In the genomic region with DNA sequence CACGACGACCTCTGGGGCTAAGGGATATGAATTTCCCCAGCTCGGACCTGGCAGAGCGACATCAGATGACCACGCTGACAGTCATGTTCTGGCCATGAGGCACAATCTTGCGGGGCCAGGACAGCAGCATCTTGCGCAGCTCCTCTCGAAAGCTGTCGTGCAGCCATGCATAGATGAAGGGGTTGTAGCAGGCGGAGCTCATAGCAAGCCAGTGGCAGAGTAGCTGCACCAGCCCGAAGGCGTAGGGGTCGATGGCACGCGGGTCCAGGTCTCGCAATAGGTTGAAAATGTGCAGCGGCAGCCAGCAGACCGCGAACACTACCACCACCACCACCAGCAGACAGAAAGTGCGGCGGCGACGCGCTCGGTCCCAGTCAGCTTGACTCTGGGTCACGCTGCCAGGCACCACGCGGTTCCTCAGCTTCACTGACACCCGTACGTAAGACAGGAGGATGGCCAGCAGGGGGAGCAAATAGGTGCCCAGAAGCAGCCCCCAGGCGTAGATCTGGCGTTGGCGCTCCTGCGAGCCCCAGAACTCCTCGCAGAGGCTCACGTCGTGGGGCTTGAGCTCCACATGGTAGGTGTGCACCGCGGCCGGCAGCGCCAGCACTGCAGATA, we compare ENCODE assay signal across 8 mouse cellular contexts. TPM values are rescaled to one million over a fixed set of nuclear protein-coding genes. Genes with fewer than 3 reads are reported as not detected.
A peak's percentile ranks its signal among the peaks of the same experiment; 100 is the strongest.
DNase-seq lines count a peak whose midpoint lies in the region; ATAC-seq lines count a peak whose summit lies in the region.

No protein-coding gene starts in this region.

- no peak overlapping the region for H3K9ac ChIP-seq in heart, embryonic 11.5 days (ENCODE audit: low read depth, low read length)
- no peak overlapping the region for H3K9ac ChIP-seq in kidney, embryonic 14.5 days (ENCODE audit: low read depth, low read length)
- no peak overlapping the region for H3K9ac ChIP-seq in liver, embryonic 11.5 days (ENCODE audit: low read depth, low read length)

- 0 out of 2 replicates have a peak, but pooled peaks have one; percentile 49 for ATAC-seq in heart, embryonic 11.5 days (replicated peaks; ENCODE audit: insufficient number of reproducible peaks, low FRiP score, low TSS enrichment)
- peak; percentile 69 for ATAC-seq in kidney, embryonic 14.5 days (ENCODE audit: low FRiP score, low TSS enrichment)
- ATAC-seq in liver, embryonic 11.5 days (replicated peaks; ENCODE audit: low FRiP score) = peak; percentile 71

- peak overlapping the region; percentile 64 for H3K4me2 ChIP-seq in heart, embryonic 11.5 days
- peak overlapping the region; percentile 52 for H3K4me2 ChIP-seq in kidney, embryonic 14.5 days (replicated peaks; ENCODE audit: low read depth, low read length)
- peak overlapping the region; percentile 53 for H3K4me2 ChIP-seq in liver, embryonic 11.5 days

- H3K27me3 ChIP-seq in embryonic facial prominence, embryonic 10.5 days (replicated peaks; ENCODE audit: low read depth, poor library complexity, severe bottlenecking) = peaks cover 63% of the 10 kb centered on the region
- H3K27me3 ChIP-seq in heart, embryonic 11.5 days (ENCODE audit: control insufficient read depth, insufficient read depth, low read length) = peaks cover 33% of the 10 kb centered on the region
- peaks cover 33% of the 10 kb centered on the region for H3K27me3 ChIP-seq in kidney, embryonic 14.5 days (ENCODE audit: control insufficient read depth, insufficient read depth, low read length)
- peaks cover 36% of the 10 kb centered on the region for H3K27me3 ChIP-seq in liver, embryonic 11.5 days (replicated peaks; ENCODE audit: control insufficient read depth, insufficient read depth, low read length)
- no peaks in the 10 kb centered on the region for H3K27me3 ChIP-seq in splenic B cell, adult 2 months (ENCODE audit: control insufficient read depth, insufficient read depth, low read length, poor library complexity, severe bottlenecking)

- no peak overlapping the region for H3K27ac ChIP-seq in embryonic facial prominence, embryonic 10.5 days (replicated peaks)
- no peak overlapping the region for H3K27ac ChIP-seq in heart, embryonic 11.5 days (ENCODE audit: low read depth, low read length)
- H3K27ac ChIP-seq in kidney, embryonic 14.5 days (ENCODE audit: low read depth, low read length) = no peak overlapping the region
- no peak overlapping the region for H3K27ac ChIP-seq in liver, embryonic 11.5 days (ENCODE audit: low read depth, low read length)

- H3K4me1 ChIP-seq in embryonic facial prominence, embryonic 10.5 days = peaks cover 16% of the 10 kb centered on the region
- peaks cover 5% of the 10 kb centered on the region; the same call in 1 of the 2 replicates for H3K4me1 ChIP-seq in heart, embryonic 11.5 days (ENCODE audit: control insufficient read depth, insufficient read depth, low read length)
- H3K4me1 ChIP-seq in kidney, embryonic 14.5 days (ENCODE audit: control insufficient read depth, insufficient read depth, low read length) = peaks cover 8% of the 10 kb centered on the region; the same call in 1 of the 2 replicates
- H3K4me1 ChIP-seq in liver, embryonic 11.5 days (replicated peaks; ENCODE audit: control insufficient read depth, insufficient read depth, low read length) = 0 out of 2 replicates have a peak, but pooled peaks cover 3% of the 10 kb centered on the region

- no peaks in the 10 kb centered on the region for H3K36me3 ChIP-seq in embryonic facial prominence, embryonic 10.5 days (replicated peaks)
- no peaks in the 10 kb centered on the region for H3K36me3 ChIP-seq in heart, embryonic 11.5 days (ENCODE audit: control insufficient read depth, insufficient read depth, low read length)
- no peaks in the 10 kb centered on the region for H3K36me3 ChIP-seq in kidney, embryonic 14.5 days (ENCODE audit: control insufficient read depth, insufficient read depth, low read length)
- H3K36me3 ChIP-seq in liver, embryonic 11.5 days (ENCODE audit: control insufficient read depth, insufficient read depth, low read length) = no peaks in the 10 kb centered on the region
- no peaks in the 10 kb centered on the region for H3K36me3 ChIP-seq in splenic B cell, adult 2 months (ENCODE audit: control insufficient read depth, insufficient read depth, low read length, poor library complexity, severe bottlenecking)

- 2% methylated on average over 41 of the region's 41 CpGs for WGBS in embryonic facial prominence, embryonic 10.5 days
- whole genome bisulfite sequencing in heart, embryonic 11.5 days (ENCODE audit: insufficient replicate concordance) = 3% methylated on average over 41 of the region's 41 CpGs
- WGBS in kidney, embryonic 14.5 days = 2% methylated on average over 41 of the region's 41 CpGs
- 5% methylated on average over 41 of the region's 41 CpGs for WGBS in liver, embryonic 11.5 days

- no peaks in the 10 kb centered on the region for H3K9me3 ChIP-seq in embryonic facial prominence, embryonic 10.5 days
- no peaks in the 10 kb centered on the region for H3K9me3 ChIP-seq in heart, embryonic 11.5 days (replicated peaks; ENCODE audit: control insufficient read depth, low read length)
- H3K9me3 ChIP-seq in kidney, embryonic 14.5 days (ENCODE audit: control insufficient read depth, low read length) = no peaks in the 10 kb centered on the region
- H3K9me3 ChIP-seq in liver, embryonic 11.5 days (ENCODE audit: control insufficient read depth, low read length) = no peaks in the 10 kb centered on the region

- H3K4me3 ChIP-seq in embryonic facial prominence, embryonic 10.5 days = peak overlapping the region; percentile 52
- H3K4me3 ChIP-seq in heart, embryonic 11.5 days (ENCODE audit: low read depth, low read length) = peak overlapping the region; percentile 37
- H3K4me3 ChIP-seq in kidney, embryonic 14.5 days (ENCODE audit: low read length) = peak overlapping the region; percentile 25
- H3K4me3 ChIP-seq in liver, embryonic 11.5 days (ENCODE audit: low read depth, low read length) = peak overlapping the region; percentile 24

- DNase-seq in ovary, adult 18-20 months (ENCODE audit: low spot score) = peak; percentile 30
- DNase-seq in ovary, postnatal 10 days (ENCODE audit: low spot score) = no peak
- peak; percentile 79 for DNase-seq in embryonic facial prominence, embryonic 10.5 days (ENCODE audit: low spot score)
- peak; percentile 56 for DNase-seq in liver, embryonic 11.5 days (ENCODE audit: low spot score)
- DNase-seq in naive thymus-derived CD4-positive, alpha-beta T cell, adult 2 months (ENCODE audit: low read depth) = peak; percentile 54
- DNase-seq in splenic B cell, adult 2 months (ENCODE audit: low read depth, low spot score) = peak; percentile 81

RNA-seq across cellular contexts. Expression of a gene that starts 1.0 kb away (rescaled TPM):
- not detected in 2 replicates for polyA plus RNA-seq in embryonic facial prominence, embryonic 10.5 days (2016; fragmentation: Nextera tagmentation; extraction: Ambion mirVana)
- not detected in 2 replicates for polyA plus RNA-seq in heart, embryonic 11.5 days (2014; fragmentation: Nextera tagmentation; extraction: Ambion mirVana)
- not detected in 2 replicates for polyA plus RNA-seq in kidney, embryonic 14.5 days (2014; fragmentation: Nextera tagmentation; extraction: Ambion mirVana)
- not detected in 2 replicates for polyA plus RNA-seq in liver, embryonic 11.5 days (2014; fragmentation: Nextera tagmentation; extraction: Ambion mirVana)
